Mouse (Mus musculus) ES-CJ7 (cell line): Measurements from ENCODE around the gene Nrxn2.

Experiments
- DNase-seq: peaks from one replicate; pipeline ENCODE4 v3.0.0; 2011; ENCODE audit warnings: low read depth, low spot score

Nrxn2 gene

DNA sequence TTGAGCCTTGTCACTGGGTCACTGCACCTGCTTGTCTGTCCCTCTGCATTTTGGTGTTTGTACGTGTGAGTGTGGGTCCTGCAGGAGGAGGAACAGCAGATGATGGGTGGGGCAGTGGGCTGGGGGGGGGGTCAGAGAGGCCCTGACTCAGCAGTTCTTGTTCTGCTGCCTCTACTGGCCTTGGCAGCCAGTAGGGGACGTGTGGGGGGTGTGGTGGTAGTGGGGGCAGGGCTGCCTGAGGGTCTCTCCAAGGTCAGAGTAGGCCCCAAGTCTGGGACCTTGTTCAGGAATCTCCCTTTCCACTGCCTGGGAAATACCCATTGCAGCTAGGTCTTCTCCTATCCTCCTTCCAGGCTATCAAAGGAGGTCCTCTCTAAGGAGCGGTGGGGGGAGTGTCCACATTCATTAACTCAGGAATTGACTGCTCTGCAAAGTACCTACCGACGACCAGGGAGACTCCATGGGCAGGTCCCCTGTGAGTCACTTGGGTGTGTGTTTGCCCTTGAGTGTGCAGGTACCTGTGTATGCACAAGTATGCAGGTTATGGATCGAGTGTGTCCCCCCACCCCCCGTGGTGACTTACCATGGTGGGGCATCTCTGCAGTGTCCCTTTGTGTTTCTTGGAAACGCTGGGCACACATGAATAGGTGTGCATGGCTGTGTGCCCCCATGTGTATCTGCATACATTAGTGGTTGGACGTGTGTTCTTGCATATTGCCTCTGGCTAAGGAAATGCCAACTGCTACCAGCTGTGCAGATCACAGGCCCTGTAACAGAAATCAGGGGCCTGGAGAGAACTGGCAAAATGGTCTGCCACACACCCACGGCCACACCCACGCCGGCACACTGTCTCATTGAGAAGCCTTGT is 1.4 kb upstream of the Nrxn2 start:
- peak; percentile 81 for DNase-seq

DNA sequence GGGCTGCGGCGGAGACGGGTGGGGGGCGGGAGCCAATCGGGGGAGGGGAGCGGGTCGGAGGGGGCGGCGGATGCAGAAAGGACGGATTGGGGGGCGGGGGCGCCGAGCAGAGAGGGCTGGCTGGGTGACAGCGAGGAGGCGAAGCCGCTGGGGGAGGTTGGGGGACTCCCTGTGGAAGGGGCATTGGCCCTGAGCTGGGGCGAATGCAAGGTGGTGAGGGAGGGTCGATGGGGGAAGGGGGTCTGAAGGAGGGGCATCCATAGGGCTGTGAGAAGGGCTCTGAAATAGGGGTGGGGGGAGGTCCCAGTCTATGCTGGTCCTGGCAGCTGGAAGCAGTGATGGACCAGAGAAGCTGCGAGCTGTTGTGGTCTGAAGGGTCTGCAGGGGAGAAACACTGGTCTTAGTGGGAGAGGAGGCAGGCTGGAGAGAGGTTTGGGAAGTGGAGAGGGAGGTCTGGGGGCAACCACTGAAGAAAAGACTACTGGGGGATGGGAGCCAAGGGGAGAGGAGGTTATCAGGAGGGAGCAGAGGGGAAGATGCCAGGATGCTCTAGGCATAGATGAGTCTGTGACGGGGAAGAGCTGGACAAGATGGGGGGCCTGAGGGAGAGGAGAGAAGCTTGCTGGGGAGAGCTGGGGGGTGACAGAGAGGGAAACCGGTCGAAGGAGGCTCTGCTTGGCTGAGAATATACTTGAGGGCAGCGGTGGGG is 607 bp downstream of the Nrxn2 start:
- no peak for DNase-seq

DNA sequence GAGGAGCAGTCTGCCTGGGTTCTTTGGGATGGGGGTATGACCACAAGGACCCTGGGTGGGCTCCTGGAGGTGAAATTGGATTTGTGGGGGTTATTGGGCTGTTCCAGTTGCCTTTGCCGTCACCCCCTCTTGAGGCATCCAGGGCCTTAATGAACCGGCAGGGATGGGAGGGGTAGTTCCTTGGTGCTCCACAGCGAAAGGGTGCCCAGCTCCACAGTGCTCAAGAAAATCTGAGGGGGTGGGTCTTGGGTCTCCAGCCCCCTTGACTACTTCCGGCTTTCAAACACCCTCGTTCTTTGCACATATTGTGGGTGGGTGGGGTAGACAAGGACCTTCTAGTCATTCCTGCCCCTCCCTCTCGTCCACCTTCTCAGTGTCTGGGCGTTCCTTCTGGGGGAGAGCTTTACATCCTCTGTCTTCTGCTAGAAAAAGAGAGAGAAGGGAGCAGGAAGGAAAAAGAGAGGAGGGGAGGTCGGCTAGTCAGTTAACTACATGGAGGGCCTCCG is 1.3 kb downstream of the Nrxn2 start:
- no peak for DNase-seq

DNA sequence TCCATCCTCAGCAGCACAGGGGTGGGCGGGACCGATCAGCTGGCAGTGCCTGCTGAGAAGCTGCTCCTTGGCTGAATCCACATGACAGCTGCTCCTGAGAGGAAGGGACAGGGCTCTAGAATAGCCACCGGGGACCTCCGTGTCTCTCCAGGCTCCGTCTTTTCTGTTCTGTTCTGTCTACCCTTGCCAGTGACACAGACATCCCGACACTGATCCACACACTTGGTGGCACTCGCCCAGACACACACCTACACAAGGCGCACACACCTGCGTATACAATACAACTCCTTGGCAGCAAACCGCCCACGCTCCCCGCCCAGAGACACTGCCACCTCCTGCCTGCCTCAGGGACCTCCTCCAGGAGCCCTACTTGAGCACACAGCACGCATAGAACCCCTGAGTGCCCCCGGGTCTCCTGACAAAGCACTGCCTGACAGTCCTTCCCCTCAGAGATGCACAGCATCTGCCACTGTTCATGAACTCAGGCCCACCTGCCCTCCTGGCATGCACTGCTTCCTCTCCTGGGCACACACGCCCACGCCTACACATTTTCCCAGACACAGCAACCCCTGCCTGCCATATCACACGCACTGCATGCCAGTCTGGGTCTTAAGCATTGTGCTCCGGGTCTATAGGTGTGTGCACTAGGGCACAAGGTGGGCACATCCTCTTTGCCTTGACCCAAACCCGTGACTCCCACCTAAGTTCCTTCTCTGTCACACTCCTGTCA is 2.1 kb downstream of the Nrxn2 start:
- no peak for DNase-seq

DNA sequence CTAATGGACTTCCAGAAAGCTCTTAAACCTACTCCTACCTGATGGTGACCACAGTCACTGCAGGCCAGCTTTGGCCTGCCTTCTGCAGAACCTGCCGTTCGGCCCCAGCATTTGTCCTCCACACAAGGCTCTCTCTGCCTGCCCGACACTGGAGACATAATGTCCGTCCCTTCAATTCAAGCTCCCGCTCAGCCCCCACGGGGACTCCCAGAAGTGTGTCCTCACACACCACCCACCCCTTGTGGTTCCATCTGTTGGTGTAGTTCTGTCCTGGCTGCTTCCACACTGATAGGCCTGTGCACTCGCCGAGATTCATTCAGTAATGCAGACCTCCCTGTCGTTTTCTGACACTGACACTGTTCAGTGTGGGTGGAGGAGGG is 2.7 kb downstream of the Nrxn2 start:
- no peak for DNase-seq

DNA sequence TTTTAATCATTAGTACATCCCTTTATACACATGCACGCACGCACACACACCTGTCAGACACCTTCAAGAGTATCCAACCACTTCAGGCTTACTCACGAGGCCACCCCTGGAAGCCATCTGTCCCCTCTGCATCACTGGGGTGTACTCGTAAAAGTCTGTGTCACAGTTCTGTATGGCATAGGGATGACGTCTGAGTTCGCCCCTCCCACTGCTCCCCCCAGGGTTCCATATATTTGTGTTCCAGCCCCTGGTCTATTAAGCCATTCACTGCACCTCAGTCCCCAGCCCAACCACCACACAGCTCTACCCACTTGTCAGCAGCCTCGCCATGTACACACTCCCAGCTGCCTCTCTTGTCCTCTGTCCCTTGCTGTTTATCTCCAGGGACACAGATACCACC is 3.5 kb downstream of the Nrxn2 start:
- no peak for DNase-seq

DNA sequence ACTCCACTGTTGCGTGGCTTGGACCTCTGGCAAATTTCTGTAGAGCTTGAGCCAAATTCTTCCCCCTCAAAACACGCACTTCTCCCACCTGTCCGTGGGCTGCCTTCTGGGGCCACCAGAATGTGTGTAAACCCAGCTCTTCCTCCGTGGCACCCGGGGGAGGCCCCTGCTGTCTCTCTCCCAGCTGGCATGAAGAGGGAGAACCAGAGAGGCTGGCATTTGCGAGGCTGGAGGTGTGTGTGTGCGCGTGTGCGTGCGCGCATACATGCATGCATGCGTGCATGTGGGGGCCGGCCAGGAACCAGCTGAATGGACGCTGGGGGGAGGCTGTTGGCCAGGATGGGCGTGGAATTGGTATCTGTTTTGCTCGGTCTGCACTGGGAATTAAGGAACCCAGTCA is 4.7 kb downstream of the Nrxn2 start:
- no peak for DNase-seq

DNA sequence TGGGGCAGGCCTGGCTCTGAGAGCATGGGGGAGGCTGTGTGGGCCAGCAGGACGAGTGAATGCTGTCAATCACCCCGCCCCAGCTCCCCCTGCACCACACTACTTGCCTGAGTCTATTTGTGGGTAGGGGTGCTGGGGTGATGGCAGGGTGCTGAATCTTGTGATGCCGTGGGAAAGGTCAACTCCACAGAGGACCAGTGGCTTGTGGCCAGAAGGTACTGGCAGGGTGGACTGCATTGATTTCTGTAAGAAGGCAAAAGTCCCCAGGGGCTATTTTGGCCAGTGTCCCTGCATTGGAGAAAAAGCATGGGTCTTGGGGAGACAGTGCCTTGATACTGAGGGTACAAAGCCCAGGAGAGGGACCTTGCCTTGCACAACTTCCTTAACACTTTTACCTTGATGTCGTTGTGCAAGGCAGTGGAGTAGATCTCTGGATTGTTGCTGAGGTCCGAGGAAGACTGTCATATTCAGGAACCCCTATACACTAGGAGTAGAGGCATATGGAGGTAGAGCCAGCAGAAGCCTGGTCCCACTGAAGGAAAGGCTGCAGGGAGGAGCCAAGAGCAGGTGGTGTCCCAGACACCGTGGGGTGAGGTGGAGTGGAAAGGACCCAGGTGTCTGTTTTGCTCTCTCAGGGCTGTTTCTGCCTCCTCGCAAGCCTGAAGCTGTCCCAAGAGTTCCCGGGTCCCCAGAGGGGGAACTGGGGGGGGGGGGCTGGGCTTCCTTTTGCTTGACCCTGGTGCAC is 5.8 kb downstream of the Nrxn2 start:
- no peak for DNase-seq

DNA sequence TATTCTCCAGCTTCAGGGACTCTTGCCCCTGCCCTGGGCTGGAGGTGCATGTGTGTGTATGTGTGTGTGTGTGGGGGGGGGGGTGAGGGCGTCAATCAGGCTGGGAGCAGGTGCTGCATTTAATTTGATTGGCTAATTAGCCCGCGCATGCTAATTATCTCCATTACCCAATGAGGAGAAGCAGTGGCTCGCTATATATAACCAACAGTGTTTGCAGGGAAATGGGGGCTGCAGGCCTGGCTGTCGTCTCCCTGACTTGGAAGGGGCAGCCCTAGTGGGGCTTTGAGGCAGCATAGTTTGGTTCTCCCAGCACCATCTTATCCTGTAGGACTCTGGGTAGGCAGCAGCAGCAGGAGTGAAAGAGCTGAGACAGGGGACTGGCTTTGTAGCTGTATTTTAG is 7.1 kb downstream of the Nrxn2 start:
- no peak for DNase-seq

DNA sequence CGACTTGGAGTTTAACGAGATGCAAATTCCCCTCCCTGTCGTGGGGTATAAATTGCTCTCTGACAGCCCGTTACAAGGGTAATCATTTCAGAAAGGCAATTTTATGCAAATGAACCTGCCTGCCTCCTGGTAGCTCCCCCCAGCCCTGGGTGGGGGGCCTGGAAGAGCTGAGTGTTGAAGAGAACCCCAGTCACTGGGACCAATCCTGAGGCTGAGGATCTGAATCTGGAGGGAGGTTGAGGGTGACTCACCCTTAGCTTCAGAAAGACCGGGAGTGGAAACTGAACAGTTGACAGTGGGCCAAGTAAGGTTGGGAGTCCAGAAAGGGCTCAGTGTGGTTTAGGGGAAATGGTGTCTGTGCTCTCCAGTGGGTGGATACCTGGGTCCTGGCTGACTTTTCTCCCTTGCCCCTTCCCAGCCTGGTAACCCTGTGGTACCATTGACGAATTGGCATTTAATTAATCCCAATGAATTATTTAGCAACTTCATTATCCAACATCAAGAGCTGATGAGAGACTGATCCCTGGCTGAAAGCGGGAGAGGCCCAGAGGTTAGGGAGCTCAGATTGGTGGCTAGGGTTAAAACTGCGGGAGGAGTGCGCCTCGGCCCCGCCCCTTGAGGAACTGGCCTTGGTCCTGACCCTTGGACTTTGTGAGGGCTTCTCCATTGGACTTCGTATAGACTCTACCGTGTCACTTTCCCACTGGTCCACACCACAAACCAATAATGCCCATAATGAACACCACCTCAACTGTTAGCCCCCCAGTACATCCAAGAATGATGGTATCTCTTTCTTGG is 8.4 kb downstream of the Nrxn2 start:
- peak; percentile 82 for DNase-seq

DNA sequence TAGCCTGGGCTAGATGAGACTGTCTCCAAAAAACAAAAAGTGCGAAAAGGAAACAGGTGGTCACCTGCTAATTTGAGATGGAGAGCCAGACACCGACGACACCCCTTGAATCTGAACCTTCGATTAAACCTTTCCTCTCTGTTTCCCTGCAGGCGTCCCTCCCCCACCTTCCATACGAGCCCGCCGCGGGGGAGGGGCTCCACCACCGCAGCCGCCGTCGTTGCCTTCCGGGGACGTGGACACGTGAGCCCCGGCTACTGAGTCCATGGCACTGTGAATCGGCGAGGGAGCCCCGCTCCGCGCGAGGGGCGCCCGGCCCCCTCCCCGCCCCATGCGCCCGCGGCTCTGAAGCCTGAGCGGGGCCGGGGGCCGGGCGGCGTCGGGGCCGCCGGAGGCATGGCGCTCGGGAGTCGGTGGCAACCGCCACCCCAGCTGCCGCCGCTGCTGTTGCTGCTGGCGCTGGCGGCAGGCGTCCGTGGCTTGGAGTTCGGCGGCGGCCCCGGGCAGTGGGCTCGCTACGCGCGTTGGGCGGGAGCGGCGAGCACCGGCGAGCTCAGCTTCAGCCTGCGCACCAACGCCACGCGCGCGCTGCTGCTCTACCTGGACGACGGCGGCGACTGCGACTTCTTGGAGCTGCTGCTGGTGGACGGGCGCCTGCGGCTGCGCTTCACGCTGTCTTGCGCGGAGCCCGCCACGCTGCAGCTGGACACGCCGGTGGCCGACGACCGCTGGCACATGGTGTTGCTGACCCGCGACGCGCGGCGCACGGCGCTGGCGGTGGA is 9.3 kb downstream of the Nrxn2 start:
- no peak for DNase-seq

DNA sequence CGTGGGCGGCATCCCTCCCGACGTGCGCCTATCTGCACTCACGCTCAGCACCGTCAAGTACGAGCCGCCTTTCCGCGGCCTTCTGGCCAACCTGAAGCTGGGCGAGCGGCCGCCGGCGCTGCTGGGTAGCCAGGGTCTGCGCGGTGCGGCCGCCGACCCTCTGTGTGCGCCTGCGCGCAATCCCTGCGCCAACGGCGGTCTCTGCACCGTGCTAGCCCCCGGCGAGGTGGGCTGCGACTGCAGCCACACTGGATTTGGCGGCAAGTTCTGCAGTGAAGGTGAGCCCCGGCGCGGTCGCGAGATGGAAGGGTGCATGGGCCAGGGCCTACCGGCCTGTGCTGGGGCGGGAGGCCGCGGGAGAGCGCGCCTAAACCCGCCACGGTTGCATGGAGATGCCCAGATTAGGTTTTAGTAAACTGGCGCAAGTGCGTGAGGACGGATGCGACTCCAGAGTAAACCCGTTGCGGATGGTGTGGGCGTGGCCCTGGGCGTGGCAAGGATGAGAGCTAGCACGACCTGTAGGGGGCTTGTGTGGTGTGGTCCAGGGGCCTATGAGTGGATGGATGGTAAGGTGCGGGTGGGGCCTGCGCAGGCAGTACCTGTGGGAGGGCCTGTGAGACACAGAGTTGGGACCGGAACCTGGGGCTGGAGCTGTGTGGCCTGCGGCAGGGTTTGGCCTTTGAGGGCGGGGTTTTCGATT is 10.1 kb downstream of the Nrxn2 start:
- DNase-seq, result peak; percentile 98

DNA sequence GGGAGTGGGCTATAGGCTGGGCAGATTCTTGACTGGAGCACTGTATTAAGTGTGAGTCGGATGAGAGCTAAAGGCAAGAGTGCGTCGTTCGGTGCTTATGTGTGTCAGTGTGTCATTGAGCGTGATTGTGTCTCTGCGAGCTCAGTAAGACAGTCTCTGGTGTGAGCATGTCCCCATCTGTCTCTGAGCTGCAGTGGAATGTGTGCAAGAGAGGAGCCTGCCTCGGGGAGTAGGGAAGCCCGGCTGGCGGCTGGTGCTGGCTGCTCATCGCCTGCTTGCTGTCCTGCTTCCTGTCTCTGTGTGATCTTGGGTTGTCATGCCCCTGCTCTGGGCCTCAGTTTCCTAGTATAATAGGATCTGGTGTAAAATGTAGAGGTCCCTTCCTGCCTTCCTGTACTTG is 24.5 kb downstream of the Nrxn2 start:
- DNase-seq, result no peak

DNA sequence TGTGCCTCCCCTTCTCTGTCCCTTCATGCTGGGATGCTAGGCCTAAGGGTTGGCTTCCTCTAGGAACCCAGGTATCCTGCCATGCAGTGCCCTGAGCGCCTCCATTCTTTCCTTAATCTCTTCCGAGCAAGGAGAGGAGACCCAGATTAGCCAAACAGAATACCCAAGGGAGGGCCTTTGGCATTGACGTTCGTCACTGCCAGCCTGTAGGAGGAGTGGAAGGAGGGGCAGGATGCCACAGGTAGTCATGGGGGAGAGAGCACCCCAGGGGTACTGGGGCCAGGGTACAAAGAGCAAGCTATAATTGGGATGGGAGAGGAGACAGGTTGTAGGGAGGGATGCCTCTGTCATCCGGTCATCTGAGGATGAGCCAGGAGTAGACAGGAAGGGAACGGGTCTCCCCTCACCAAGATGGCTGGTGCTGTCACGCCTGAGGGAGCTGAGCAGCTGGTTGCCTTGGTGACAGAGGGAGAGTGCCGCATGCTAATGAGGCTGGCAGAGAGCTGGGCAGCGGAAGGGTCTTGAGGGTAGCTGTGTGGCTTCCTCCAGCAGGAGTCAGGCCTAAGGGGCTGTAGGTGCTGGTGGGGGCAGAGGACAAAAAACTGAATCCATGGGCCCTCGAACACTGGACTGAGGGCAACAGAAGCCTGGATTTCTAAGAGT is 27.4 kb downstream of the Nrxn2 start:
- DNase-seq, result no peak

DNA sequence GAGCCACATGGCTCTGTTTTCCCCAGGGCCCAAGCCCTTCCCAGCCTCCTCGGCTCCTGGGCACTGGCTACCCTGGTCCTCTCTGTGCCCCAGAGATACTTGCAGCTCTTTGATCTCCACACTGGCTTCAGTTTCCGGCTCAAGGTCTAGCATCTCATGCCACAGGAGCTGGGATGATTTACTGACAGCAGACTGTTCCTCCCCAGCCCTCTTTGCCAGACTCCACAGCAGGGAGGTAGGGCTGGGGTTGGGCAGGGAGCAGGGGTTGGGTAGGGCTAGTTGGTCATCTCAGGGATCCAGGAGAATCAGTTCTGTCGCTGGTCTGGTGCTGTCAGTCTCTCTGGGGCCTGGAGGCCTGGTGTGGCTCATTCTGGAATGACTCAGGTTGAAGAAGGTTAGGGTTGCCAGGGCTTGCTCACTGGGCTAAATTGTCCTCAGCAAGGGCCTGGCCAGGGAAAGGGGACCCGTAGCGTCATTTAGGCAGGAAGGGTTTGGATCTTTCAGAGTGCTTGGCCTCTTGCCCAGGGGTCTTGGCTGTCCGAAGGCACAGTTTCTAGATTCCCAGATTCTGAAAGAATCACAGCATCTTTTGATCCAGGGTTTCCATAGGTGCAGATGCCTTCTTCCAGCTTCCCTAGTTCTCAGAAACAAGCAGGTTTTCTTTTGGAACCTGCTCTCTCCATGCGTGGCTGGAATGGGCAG is 28.4 kb downstream of the Nrxn2 start:
- DNase-seq, result no peak

DNA sequence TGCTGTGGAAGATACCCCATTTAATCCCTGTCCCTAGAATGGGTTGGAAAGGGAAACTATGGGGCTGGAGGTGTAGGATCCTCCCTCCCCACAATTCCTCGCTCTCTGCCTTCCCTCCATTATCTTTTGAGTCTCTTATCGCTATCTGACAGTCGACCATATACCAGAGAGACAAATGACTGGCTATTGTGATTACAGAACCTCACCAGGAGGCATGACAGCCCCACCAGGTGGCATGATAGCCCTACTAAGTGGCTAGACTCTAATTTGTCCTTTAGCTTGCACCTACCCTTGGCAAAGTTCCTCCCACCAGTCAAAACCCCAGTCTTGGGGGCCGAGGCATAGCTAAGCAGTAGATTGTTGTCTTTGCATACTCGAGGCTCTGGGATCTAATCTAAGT is 30.2 kb downstream of the Nrxn2 start:
- DNase-seq, result no peak

DNA sequence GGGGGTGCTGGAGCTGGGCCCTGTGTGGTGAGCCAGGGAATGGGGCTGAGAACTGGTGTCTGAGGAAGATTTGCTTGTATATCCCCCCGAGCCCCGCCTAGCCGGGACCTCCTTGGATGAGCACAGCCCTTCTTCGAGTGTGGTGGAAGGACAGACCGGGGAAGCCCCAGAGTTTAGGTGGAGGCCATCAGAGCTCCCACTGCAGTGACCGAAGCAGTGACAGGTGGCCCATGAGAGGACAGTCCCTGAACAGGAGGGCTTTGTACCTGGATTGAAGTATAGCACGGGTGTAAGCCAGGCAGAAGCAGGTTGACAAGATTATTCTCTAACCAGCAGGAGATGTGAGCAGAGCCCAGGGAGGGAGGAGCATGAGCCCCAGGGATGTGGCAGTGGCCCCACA is 31.3 kb downstream of the Nrxn2 start:
- DNase-seq, result no peak

DNA sequence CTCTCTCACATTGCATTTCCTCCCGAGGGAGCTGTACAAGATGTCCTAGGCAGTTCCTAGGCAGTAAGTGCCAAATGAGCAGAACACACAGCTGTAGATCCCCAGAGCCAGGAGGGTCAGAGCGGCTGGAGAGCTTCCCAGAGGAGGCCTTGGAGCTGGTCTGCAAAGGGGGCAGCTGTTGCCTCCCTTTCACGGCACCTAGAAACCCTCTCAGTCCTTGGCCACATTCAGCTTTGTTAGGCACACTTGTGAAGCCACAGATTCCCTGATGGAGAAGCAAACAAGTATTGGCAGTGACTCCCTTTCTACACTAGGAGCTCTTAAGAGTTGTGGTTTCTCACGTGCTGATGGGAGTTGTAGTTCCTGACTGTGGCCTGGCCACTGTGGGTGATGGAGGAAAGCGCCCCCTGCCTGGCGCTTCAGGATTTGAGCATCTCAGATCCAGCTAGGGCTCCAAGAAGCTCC is 33.5 kb downstream of the Nrxn2 start:
- peak; percentile 95 for DNase-seq
